ENCODE assay signal across 8 mouse cellular contexts in genomic region chr7:100492391-100493116, GRCm38 (mm10). TPM values are rescaled to one million over a fixed set of nuclear protein-coding genes. Genes with fewer than 3 reads are reported as not detected.
DNase-seq lines count a peak whose midpoint lies in the region; ATAC-seq lines count a peak whose summit lies in the region.

No protein-coding gene starts in this region.

- peaks cover 58% of the 10 kb centered on the region for H3K4me1 ChIP-seq in erythroblast, embryonic 14.5 days (ENCODE audit: control insufficient read depth)
- H3K4me1 ChIP-seq in midbrain, embryonic 12.5 days: peaks cover 44% of the 10 kb centered on the region

- H3K9ac ChIP-seq in midbrain, embryonic 12.5 days (replicated peaks): peak overlapping the region; percentile 55

- 2% methylated on average over 36 of the region's 36 CpGs for WGBS in midbrain, embryonic 12.5 days

- H3K36me3 ChIP-seq in erythroblast, embryonic 14.5 days (ENCODE audit: control insufficient read depth): peaks cover 48% of the 10 kb centered on the region
- H3K36me3 ChIP-seq in midbrain, embryonic 12.5 days: no peaks in the 10 kb centered on the region

- ATAC-seq in CD4-positive, CD25-positive, alpha-beta regulatory T cell, adult 4 months: peak; percentile 16
- ATAC-seq in midbrain, embryonic 12.5 days (ENCODE audit: low FRiP score, low read depth): peak; percentile 36

- intact Hi-C loops in heart, postnatal 36 days (cut with DNase I): loop anchor here (1.0 to 5.0 kb wide), 2 partner anchors 27 to 1110 kb away; partner anchors contain the start of gene Gdpd5

- H3K4me2 ChIP-seq in midbrain, embryonic 12.5 days (replicated peaks): peak overlapping the region; percentile 76

- DNase-seq in heart, adult 11 months: peak; percentile 93
- DNase-seq in heart, postnatal 36 days: no peak
- peak; percentile 34 to 59 for DNase-seq in kidney, postnatal 4 days
- DNase-seq in cerebellum, adult 18-20 months: no peak
- no peak for DNase-seq in layer of hippocampus, postnatal 10 days (ENCODE audit: low spot score in 2 of 2)

- no peaks in the 10 kb centered on the region; the same call in 1 of the 2 replicates for H3K27me3 ChIP-seq in erythroblast, embryonic 14.5 days (ENCODE audit: control insufficient read depth)
- H3K27me3 ChIP-seq in midbrain, embryonic 12.5 days: peaks cover 29% of the 10 kb centered on the region

- no peak overlapping the region for H3K27ac ChIP-seq in midbrain, embryonic 12.5 days (replicated peaks)

- H3K4me3 ChIP-seq in erythroblast, embryonic 14.5 days (replicated peaks): peak overlapping the region; percentile 68
- peak overlapping the region; percentile 42 for H3K4me3 ChIP-seq in midbrain, embryonic 12.5 days

- H3K9me3 ChIP-seq in erythroblast, embryonic 14.5 days (ENCODE audit: control insufficient read depth, low read length): no peaks in the 10 kb centered on the region
- no peaks in the 10 kb centered on the region for H3K9me3 ChIP-seq in midbrain, embryonic 12.5 days

RNA-seq across cellular contexts. Expression of gene Ucp2, which starts 0.6 kb away (rescaled TPM):
- 100 to 1,000 TPM; 331 to 414 TPM for total RNA-seq in heart, postnatal 36 days (2021)
- 1,000 to 10,000 TPM; 1,055 to 1,337 TPM for polyA plus RNA-seq in CD4-positive, CD25-positive, alpha-beta regulatory T cell, adult 4 months (2017; shearing (Covaris generic))
- 595 and 629 TPM in 2 replicates for polyA plus RNA-seq in erythroblast, embryonic 14.5 days (2012)
- polyA plus RNA-seq in midbrain, embryonic 12.5 days (2016; fragmentation: Nextera tagmentation; extraction: Ambion mirVana): 68.6 and 87.1 TPM in 2 replicates
- total RNA-seq in layer of hippocampus, postnatal 10 days (2021): 10 to 100 TPM; 58.2 to 66.6 TPM

RNA-seq across cellular contexts. Expression of gene Ucp3, which starts 19.8 kb away (rescaled TPM):
- 100 to 1,000 TPM in 1 of 2 experiments, 10 to 100 TPM in 1; 72.3 to 103 TPM for total RNA-seq in heart, postnatal 36 days (2021)
- polyA plus RNA-seq in CD4-positive, CD25-positive, alpha-beta regulatory T cell, adult 4 months (2017; shearing (Covaris generic)): not detected
- polyA plus RNA-seq in erythroblast, embryonic 14.5 days (2012): 0.02 TPM in 1 of 2 replicates, not detected in the other
- polyA plus RNA-seq in midbrain, embryonic 12.5 days (2016; fragmentation: Nextera tagmentation; extraction: Ambion mirVana): not detected in 2 replicates
- total RNA-seq in layer of hippocampus, postnatal 10 days (2021): 1 to 10 TPM in 1 of 2 experiments, under 1 TPM in 1; 0.65 to 1.3 TPM

RNA-seq across cellular contexts. Expression of gene Dnajb13, which starts 22.2 kb away (rescaled TPM):
- total RNA-seq in heart, postnatal 36 days (2021): not detected
- polyA plus RNA-seq in CD4-positive, CD25-positive, alpha-beta regulatory T cell, adult 4 months (2017; shearing (Covaris generic)): 10 to 100 TPM; 20.0 to 20.3 TPM
- polyA plus RNA-seq in erythroblast, embryonic 14.5 days (2012): not detected in 2 replicates
- 0.37 and 0.93 TPM in 2 replicates for polyA plus RNA-seq in midbrain, embryonic 12.5 days (2016; fragmentation: Nextera tagmentation; extraction: Ambion mirVana)
- under 1 TPM; 0.50 to 0.87 TPM for total RNA-seq in layer of hippocampus, postnatal 10 days (2021)

RNA-seq across cellular contexts. Expression of gene Coa4, which starts 44.3 kb away (rescaled TPM):
- total RNA-seq in heart, postnatal 36 days (2021): 10 to 100 TPM; 17.1 to 17.4 TPM
- 10 to 100 TPM; 22.0 to 29.5 TPM for polyA plus RNA-seq in CD4-positive, CD25-positive, alpha-beta regulatory T cell, adult 4 months (2017; shearing (Covaris generic))
- polyA plus RNA-seq in erythroblast, embryonic 14.5 days (2012): 0.60 and 0.96 TPM in 2 replicates
- 15.6 and 17.8 TPM in 2 replicates for polyA plus RNA-seq in midbrain, embryonic 12.5 days (2016; fragmentation: Nextera tagmentation; extraction: Ambion mirVana)
- total RNA-seq in layer of hippocampus, postnatal 10 days (2021): 1 to 10 TPM; 5.9 to 6.9 TPM

Comparison
In these comparisons a context has a peak if more than half of its experiments do, and no peak if none do; other contexts are left out.
1. DNase-seq: peak in heart, adult 11 months (single experiment) and kidney, postnatal 4 days (2 of 2); none in heart, postnatal 36 days (0 of 2), cerebellum, adult 18-20 months (0 of 2) and layer of hippocampus, postnatal 10 days (0 of 2).
2. RNA of gene Dnajb13, which starts 22.2 kb away (polyA plus RNA-seq): 20.0 to 20.3 TPM in CD4-positive, CD25-positive, alpha-beta regulatory T cell, adult 4 months; 0.37 to 0.93 TPM in midbrain, embryonic 12.5 days and not detected in erythroblast, embryonic 14.5 days; every median in the first group is over 10 times any median in the second.